Mouse (Mus musculus): ENCODE measurements around the gene Dll3. TPM values are rescaled to one million over a fixed set of nuclear protein-coding genes. Genes with fewer than 3 reads are reported as not detected.
A peak's percentile ranks its signal among the peaks of the same experiment; 100 is the strongest.

Dll3 gene
- total RNA-seq, 2 experiments from 2014 or later, result 0.89 TPM; not detected in 1

DNA sequence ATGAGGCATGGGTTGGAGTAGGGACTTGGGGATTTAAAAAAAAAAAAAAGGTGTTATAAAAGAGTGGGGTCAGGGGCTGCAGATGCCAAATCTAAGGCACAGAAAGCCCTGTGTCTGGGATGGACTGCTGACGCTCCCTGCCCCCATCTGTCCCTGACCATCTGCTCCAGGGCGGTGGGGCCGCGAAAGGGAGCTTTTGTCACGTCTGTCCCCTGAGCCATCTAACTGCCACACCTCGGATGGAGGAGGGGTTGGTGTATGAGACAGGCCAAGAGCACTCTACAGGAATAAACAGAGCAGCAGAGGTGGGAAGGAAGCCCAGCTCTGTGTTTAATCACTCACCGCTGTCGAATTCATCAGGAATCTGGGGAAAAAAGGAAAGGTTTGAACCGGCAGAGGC lies 7.7 kb upstream of the Dll3 start:
- DNase-seq, result no peak

DNA sequence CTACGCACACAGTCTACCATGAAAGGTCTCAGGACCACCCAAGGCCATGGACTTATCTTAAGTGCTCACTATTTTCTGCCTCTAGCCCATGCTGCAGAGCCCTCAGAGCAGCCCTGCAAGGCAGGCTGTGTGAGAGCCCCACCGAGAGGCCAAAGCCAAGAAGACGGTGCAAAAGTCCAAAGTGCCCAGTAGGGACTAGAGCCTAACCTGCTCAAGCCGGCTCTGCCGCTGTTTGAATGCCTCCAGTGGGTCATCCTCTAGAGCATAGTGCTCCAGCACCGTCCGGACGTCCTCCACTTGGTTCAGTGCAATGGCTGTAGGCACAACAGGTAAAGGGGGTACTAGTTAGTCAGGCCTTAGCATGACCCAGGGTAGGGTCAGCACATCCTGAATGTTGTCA lies 4.2 kb upstream of the Dll3 start:
- no peak for DNase-seq

DNA sequence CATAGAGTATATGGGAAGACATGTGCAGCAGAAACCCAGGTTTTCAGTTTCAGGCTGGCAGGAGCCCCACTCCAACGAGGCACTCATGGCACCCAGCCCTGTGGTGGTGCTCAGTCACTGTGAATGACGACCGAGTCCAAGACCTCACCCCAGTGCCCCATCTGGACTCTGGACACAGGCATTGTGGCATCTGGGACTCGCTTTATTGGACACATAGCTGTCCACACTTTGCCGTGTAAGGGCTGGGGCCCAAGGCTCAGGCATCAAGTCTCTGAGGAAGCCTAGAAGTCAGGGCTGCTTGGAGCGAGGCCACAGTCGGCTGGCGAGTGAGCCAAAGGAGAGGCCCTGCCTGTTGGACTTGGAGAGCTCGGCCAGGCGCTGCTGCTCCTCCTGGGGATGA lies 3.6 kb upstream of the Dll3 start:
- DNase-seq, result peak in 1 of 2 experiments; percentile 59

DNA sequence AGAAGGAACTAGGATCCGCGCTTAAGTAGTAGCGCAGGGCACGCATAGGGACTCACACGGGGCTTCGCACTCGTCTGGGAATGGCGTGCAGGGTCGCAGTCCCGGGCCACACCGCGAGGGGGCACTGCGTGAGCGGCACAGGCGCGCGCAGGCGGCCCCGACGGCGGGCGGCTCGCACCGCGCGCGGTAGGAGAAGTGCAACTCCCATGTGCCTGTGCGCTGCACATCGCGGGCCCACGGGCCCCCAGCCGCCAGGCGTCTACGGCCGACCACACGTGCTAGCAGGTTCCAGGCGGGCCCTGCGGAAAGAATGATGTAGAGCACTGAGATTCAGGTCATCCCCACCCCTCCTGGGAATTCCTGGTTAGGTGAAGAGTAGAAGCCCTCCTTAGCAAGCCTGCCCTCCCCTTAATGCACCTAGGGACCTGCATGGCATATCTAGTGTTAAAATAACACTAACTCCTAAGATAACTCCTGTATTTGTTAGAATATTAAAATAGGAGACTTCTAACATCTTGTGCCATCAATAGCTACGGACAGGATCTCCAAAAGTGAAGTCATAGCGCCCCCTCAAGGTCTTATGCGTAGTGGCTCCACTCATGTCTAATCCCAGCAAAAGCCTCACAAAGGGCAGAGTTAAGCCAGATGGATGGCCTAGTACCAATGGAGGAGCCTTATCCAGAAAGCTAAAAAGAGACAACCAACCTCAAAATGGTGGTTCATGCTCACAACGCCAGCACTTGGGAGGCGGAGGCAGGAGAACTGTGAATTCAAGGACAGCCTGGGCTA lies 3.0 kb downstream of the Dll3 start:
- DNase-seq, result peak; percentile 49 to 70

DNA sequence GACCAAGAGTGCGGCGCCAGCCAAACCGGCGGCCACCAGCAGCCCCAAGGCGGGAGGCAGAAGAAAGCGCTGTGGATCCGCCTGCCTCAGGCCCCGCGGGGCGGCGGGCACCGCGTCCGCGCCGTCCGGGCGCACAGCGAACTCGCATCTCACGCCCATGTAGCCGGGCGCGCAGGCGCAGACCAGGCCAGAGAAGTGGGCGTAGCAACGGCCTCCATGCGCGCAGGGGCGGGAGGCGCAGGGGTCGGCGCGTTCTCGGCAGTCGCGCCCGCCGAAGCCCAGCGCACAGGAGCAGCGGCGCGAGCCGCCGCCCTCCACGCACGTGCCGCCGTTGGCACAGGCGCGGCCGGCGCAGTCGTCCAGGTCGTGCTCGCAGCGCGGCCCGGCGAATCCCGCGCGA lies 7.6 kb downstream of the Dll3 start:
- peak; percentile 84 for DNase-seq

DNA sequence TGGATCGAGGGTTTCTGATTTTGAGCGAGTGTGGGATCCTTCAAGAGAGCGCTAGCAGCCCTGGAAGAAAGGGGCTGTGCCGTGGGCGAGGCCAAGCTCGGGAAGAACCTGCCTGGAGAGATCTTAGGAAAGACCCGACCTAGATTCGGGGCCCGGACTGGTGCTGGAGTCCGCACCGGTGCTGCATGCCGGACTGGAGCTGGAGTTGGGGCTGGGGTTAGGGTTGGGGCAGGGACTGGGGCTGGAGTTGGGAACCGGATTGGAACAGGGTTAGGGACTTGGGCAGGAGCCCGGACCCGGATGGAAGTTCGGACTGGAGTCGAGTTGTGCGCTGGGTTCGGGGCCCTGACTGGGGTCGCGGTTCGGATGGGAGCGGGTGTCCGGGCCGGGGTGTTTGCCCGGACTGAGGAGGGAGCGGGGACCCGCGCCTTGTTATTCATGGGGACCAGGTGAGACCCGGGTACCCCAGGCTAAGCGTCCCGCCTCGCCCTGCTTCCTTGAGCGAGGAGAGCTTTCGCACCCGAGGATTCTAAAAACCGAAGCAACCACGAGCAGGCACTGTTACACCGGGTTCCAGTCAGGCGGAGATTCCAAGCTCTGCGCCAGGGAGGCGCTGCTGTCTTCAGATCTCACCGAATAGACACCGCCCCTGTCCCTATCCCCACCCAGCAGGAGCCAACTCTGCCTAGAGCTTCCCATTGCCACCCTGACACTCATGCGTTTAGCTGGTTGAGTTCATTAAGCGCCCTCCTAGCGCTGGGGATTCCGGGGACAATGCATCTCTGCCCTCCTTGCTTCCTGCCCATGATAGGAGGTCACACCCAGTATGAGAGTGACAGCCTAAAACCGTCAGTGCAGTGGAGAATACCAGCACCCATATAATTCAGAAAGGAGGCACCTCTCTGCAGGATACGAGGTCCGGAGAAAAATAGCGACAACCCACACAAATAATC lies 11.1 kb downstream of the Dll3 start, which contains the start of gene Selenov:
TSS of gene Selenov (minus strand) at position 549 of the 953 bp plus-strand sequence.
- DNase-seq, result peak; percentile 57 to 61

DNA sequence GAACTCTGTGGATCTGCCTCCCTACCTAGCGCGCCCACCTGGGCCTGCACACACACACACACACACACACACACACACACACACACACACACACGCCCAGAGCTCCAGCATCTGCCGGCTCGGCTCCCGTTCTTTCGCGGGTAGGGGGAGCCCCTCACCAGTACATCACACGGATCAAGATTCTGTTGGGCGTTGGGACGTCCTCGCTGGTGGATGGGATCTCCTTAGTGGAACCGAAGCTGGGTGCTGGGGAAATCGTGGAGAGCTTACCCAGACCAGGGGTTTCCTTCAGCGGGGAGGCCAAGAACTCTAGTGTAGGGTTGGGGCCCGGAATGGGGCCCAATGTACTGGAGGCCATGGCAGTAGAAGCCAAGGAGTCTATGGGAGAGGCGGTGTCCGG lies 11.9 kb downstream of the Dll3 start:
- DNase-seq, result no peak

DNA sequence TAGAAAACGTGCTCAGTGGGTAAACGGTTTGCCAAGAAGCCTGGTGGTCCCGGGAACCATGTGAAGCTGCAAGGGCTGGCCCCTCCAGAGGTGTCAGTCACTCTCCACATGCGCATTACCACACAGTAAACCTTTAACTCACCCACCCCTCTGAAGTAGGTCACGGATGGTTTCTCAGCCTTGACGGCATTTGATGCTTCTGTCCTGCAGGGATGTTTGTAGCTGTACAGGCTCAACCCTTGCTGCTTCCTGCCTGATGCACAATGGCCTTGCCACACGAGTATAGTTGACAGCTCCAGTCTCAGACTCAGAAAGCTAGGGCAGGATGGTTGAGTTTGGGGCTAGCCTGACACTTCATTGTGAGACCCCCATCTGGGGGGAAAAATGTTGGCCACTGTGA lies 21.4 kb downstream of the Dll3 start:
- DNase-seq, result no peak

DNA sequence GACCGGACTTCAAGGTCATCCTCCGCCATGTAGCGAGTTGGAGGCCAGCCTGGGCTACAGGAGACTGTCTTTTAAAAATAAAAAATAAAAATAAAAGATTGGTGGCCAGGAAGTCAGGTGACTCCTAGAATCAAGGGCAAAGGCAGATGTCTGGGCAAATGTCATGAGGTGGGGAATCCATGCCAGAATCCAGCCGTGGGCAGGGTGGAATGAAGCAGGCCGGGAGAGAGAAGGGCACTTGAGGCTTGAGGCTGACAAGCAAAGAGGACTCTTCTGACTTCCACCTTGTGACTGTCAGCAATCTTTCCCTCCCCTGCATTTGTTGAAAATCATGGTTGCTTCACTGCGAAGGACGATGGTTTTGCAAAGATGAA lies 23.8 kb downstream of the Dll3 start:
- DNase-seq, result no peak

DNA sequence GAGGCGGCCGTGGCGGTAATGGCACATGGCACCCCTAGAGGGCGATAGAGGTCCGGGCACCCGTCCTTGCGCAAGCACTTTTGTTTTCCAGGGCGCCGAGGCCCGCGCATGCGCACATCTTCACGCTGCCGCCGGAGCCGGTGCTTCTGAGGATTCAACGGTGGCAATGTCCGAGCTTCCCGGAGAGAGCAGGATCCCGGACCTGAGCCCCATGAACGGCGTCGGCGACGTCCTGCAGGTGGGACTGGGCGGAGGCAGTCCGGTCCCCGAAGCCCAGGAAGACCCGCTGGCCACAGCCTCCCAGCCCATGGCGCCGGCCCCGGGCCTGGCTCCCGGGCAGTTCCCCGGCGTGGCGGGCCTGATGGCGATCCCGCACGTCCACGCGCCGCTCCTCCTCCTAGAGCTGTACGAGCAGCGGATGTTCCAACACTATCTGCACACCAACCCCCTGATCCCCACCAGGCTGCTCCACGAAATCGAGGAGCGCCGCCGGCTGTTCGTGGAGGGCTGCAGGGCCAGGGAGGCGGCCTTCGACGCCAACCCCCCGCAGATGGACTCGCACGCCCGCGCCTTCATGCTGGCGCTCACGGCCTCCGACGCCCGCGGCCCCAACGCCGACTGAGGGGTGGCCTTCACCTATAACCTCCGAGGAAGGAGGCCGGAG lies 24.3 kb downstream of the Dll3 start, which contains the start of gene Eid2b:
TSS of gene Eid2b (plus strand) at position 125 of the 664 bp plus-strand sequence.
- peak; percentile 97 for DNase-seq

DNA sequence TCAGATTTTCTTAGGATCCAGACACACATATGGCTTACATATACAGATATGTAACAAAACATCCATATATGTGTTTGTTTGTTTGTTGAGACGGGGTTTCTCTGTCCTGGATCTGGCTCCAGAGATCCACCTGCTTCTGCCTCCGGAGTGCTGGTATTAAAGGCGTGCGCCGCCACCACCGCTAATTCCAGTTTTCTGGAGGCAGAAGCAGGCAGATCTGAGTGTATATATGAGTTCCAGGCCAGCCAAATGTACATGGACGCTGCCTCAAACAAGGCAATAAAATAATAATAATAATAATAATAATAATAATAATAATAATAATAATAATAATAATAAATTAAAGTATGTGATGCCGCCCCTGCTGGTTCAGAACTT lies 24.8 kb downstream of the Dll3 start:
- DNase-seq, result no peak

DNA sequence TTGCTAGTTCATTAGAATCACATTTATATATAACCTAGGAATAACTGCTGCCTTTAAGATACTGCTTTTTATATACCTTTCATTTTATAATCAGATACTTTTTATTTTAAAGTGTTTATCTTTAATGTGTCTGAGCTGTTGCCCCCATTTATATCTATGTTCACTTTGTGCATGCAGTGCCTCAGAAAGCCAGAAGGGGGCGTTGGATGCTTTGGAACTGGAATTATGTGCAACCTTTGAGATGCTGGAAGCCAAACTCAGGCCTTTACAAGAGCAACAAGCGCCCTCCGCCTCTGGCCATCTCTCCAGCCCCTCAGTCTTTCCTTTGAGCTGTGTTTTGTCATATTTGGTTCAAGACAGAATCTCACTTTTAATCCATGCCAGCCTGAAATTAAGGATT lies 30.3 kb downstream of the Dll3 start:
- DNase-seq, result no peak

DNA sequence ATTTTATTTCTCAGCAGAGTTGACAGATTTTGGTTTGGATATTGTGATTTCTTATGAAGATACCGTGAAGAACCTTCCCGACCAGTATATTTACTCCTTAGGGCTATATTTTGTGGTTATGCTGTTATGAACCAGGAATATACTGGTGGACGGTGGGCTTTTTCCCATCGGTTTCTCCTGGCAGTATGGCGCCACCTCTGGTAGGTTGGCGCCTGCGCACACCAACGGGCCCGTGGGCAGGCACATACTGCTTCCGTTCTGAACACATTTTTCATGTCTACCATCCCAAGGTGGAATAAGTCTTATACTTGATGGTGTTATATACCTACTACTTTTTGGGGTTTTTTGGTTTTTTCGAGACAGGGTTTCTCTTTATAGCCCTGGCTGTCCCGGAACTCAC lies 32.7 kb downstream of the Dll3 start:
- DNase-seq, result no peak

DNA sequence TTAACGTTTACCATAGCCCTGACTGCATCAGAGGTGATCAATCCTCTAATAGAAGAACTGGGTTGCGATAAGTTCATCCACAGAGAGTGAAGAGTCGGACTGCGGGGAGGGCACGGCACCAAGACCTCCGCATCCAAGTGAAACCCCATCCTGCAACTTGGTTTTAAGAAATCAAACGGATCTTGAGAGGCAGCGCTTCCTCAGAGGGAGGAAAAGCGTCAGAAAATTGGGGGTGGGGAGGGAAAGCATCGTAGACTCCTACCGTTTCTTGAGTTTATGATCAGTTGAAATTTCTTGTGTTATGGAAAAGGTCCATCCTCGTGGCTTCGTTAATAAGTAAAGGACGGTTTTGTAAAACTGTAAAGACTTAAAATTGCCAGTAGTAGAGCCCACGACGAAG lies 33.5 kb downstream of the Dll3 start:
- no peak for DNase-seq

DNA sequence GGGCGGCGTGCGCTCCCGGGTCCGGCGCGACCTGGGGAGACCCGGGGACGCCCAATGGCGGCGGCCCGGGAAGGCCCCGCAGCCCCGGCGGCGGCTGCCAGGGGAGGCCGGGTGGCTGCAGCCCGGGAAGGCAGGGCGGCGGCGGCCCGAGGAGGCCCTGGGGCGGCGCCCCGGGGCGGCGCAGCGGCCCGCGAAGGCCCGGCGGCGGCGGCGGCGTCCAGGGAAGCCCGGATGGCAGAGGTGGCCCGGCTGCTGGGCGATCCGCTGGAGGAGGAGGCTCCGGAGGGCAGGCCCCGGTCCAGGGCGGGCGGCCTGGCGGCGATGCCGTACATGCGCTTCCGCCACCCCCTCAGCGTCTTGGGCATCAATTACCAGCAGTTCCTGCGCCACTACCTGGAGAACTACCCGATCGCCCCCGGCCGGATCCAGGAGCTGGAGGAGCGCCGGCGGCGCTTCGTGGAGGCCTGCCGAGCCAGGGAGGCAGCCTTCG lies 34.0 kb downstream of the Dll3 start:
- DNase-seq, result peak; percentile 76 to 83

DNA sequence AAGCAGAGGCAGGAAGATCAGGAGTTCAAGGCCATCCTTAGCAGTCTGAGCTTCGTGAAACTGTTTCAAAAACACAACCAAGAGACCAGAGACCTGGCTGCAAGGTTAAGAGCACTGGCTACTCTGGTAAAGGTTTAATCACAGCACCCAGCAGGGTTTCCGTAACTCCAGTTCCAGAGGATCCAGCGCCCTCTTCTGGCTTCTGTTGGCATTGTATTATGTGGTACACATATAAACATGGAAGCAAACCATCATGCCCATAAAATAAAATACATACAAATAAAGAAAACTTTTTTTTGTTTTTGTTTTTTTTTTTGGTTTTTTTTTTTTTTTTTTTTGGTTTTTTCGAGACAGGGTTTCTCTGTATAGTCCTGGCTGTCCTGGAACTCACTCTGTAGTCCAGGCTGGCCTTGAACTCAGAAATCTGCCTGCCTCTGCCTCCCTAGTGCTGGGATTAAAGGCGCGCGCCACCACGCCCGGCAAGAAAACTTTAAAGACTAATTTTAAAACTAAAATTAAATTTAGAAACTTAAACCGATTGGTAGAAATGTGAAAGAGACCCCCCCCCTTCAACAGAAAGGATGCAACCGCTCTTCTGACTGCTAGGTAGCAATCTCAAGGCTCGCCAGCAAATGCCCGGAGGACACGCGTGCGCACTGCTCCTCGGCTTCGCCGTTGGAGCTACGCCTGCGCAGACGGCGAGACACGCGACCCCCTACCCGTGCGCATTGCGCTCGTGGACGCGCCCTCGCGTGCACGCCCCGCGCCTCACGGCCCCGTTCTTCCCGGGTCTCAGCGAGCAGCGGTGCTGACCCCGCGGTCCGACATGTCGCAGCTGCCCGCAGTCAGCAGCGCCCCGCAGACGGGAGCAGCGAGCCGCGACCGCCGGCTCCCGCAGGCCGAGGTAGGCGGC lies 34.7 kb downstream of the Dll3 start, which contains the start of gene Eid2:
TSS of gene Eid2 (plus strand) at position 753 of the 913 bp plus-strand sequence.
- peak; percentile 92 for DNase-seq

DNA sequence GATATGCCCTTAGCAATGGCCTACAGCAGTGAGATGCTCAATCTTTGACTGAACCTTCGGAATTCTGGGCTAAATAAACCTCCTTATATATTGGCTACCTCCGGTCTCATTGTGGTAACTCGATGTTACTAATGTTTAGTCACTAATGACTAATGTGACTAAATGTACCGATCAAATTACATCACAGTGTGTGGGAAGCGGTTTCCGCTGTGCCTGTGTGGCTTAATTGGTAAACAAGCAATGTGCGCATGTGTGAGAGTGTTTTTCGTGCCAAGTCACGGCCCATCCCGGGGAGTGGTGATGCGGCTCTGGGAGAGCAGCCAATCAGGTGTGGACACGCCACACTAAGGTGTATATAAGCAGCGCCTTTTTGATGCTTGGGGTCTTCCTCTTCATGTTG lies 36.6 kb downstream of the Dll3 start:
- DNase-seq, result no peak

DNA sequence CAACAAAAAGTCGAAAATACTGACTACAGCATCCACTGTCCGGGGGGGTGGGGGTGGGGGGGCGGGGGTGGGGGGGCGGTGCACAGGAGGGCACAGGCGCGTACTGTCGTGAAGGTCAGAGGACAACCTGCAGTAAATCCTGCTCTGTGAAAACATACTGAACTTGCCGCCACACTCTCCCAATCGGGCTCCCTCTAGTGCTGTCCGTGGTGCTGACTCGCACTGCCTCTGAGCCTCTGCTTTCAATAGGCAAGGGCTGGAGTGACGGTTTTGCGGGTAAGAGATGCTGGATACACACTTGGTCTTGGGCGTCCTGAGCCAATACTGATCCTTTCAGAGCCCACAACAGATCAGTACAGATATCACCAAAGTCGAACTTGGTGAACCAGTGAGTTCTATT lies 38.3 kb downstream of the Dll3 start:
- DNase-seq, result peak; percentile 82 to 89

DNA sequence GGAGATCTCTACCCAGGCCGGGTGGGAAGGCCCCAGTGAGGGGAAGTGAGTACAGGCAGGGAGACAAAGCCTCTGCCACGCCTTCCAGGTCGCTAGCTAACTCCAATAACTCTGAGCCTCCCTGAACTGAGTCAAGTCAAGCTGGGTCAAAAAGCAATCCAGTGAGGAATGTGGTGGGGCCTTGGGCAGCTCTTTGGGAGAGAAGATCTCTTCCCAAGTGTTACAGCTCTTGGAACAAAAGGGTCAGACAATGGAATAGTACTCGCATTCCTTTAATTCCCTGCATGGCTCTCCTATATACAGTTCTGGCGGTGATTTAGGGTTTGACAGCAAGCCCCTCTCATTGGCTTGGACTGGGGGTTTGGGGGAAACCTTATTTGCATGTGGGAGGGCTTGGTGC lies 39.2 kb downstream of the Dll3 start:
- no peak for DNase-seq

DNA sequence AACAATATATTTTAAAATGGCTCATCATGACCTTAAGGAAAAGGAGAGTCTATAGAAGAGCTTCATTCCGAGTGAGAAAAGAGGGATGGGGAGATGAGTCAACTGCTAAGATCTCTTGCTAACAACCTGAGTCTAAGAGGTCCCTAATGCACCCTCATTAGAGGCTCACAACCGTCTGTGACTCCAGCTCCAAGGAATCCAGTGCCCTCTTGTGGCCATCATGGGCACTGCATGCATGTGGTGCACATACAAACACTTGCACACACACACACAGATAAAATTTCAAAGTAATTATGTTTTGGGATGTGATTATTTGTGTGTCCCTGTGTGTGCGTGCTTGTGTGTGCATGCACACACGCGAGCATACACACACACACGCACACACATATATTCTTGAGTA lies 46.6 kb downstream of the Dll3 start:
- no peak for DNase-seq

DNA sequence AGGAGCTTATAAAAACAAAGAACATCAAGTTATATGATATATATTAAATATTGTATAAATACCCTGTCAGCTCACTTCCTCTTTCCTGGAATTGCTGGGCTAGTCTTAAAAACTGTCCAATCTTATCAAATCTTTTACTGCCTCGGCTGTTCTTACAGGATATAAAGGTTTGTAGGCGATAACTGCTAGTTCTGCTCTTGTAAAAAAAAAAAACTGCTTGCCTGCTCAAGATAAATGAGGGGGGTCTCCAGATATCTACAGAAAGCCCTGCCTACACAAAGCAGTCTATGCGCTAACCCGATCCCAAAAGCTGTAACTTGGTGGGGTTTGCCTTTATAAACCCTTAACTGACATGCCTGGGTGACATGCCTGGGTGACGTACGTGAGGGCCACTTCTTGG lies 47.4 kb downstream of the Dll3 start:
- no peak for DNase-seq
